Mouse (Mus musculus): ENCODE data around the gene Olfr140.

The Olfr140 gene

GRCm38 (mm10) chr2:90063494-90063893 lies at the start of gene Olfr140:
Gene Olfr140 (minus strand): TSS chr2:90063594.
- no peak for DNase-seq (ENCODE audit: low read depth)

- no peak for DNase-seq (ENCODE audit: low read depth)
Observed at GRCm38 (mm10) chr2:90070065-90070464, 6.7 kb upstream of the Olfr140 start.

DNA sequence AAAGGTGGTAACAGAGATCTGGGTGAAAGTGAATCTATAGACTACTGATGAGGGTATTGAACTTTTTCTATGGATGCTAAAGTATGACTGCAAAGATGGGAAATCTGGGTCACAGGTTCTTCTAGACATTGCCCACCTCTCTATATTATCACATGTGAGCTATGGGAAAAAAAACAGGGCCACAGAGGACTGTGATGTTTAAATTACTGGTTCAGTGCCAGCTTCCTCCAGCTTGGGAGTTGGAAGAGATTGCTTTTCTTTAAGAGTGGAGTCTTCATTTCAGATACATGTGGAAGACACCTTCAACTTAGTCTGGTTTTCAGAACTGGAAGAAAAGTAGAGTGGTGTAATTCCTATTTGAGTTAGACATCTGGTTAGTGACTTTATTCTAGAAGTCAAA lies 28.4 kb downstream of the Olfr140 start, which contains the start of gene Olfr1265:
TSS of gene Olfr1265 (plus strand) at position 301 of the 400 bp plus-strand sequence.
- no peak for DNase-seq (ENCODE audit: low read depth)

DNA sequence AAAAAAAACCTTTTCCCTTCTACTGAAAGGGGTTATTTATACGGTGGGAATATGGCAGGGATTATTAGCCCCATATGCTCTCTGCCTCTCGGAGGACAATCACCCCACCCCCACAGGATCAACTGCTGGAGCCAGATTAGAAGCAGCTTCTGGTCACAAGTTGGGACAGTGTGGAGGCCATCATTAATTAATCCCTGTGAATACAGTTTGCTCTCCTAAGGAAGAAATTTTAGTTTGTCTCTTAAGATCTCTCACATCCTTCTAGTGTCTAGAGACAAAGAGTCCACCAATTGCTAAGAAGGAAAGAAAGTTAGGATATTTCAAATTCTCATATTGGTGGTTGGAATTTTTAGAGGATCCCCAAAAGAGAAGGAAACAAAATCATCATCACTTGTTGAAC lies 37.9 kb downstream of the Olfr140 start, which contains the start of gene Olfr1264:
TSS of gene Olfr1264 (minus strand) at position 101 of the 400 bp plus-strand sequence.
- DNase-seq (ENCODE audit: low read depth), result no peak

DNA sequence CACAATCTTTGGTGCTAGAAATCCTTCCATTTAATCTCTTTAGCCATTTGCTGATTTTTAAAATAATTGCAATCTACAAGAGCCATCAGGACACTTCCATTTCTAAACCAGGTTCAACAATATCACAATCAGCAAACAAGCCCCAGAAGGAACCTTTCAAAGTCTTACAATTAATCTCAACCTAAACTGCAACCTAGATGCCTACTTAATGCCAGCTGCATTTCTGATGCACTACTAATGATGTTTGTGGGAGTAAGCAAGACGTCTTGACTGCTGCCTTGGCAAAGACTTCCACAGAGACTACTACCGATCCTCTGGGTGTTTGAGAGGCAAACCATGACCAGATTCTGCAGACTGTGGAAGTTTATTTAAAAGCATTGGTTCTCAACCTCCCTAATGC lies 51.6 kb downstream of the Olfr140 start, which contains the start of gene Olfr1263:
TSS of gene Olfr1263 (plus strand) at position 301 of the 400 bp plus-strand sequence.
- DNase-seq (ENCODE audit: low read depth), result no peak

DNA sequence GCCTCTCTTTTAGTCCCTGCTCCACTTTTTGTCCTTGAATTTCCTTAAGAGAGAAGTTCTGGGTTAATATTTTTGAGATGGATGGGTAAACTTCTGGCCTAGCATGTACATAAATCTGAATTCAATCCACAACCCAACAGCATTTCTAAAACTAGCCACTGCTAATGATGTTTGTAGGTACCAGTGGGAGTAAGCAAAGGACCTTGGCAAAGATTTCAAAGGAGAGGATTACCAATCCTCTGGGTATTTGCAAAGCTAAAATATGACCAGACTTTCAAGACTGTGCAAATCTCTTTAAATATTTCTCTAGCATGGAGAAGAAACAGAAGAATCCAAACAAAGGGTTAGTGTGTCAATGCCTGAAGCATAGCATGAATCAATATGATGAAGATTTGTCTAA lies 63.5 kb downstream of the Olfr140 start, which contains the start of gene Olfr1262:
TSS of gene Olfr1262 (plus strand) at position 301 of the 400 bp plus-strand sequence.
- DNase-seq (ENCODE audit: low read depth), result no peak
